Comparison of ENCODE assay signal across 22 mouse cellular contexts in genomic region chr10:94883216-94883615, GRCm38 (mm10).
DNase-seq lines count a peak whose midpoint lies in the region; ATAC-seq and TF ChIP-seq lines count a peak whose summit lies in the region.
"Had no signal": no experiment of that assay in that cellular context is flagged by ENCODE, and none has a peak within 500 bp of the region (broad histone marks: within the 10 kb centered on the region; RNA-seq: fewer than 3 reads in every experiment).

No protein-coding gene starts in this region.

- no peak for TF ChIP-seq CTCF in liver, postnatal 0 days (IDR thresholded peaks at IDR 0.05; ENCODE audit: low read depth)

- H3K4me1 ChIP-seq in liver, embryonic 13.5 days (replicated peaks): peaks cover 7% of the 10 kb centered on the region; the same call in 1 of the 2 replicates
- H3K4me1 ChIP-seq in liver, postnatal 0 days (ENCODE audit: insufficient read depth): no peaks in the 10 kb centered on the region
- no peaks in the 10 kb centered on the region for H3K4me1 ChIP-seq in forebrain, embryonic 16.5 days (replicated peaks; ENCODE audit: control insufficient read depth, insufficient read depth, low read length)
- H3K4me1 ChIP-seq: embryonic facial prominence, embryonic 13.5 days; forebrain, embryonic 13.5 days; heart, embryonic 10.5 days; hindbrain, embryonic 12.5 days had no signal

- no peak overlapping the region for H3K27ac ChIP-seq in liver, embryonic 13.5 days
- no peak overlapping the region for H3K27ac ChIP-seq in liver, postnatal 0 days (ENCODE audit: low read depth)
- H3K27ac ChIP-seq in forebrain, embryonic 16.5 days (ENCODE audit: low read length): no peak overlapping the region
- H3K27ac ChIP-seq: embryonic facial prominence, embryonic 13.5 days; forebrain, embryonic 13.5 days; gastrocnemius, adult 2 months; heart, embryonic 10.5 days; hindbrain, embryonic 12.5 days had no signal

- peaks cover 2% of the 10 kb centered on the region; the same call in 1 of the 2 replicates for H3K36me3 ChIP-seq in liver, embryonic 13.5 days
- 0 out of 2 replicates have a peak, but pooled peaks cover 2% of the 10 kb centered on the region for H3K36me3 ChIP-seq in liver, postnatal 0 days (replicated peaks; ENCODE audit: insufficient read depth, low read length)
- no peaks in the 10 kb centered on the region for H3K36me3 ChIP-seq in forebrain, embryonic 16.5 days (ENCODE audit: control insufficient read depth, insufficient read depth)
- H3K36me3 ChIP-seq: embryonic facial prominence, embryonic 13.5 days; hindbrain, embryonic 12.5 days had no signal

- ATAC-seq in liver, embryonic 13.5 days (ENCODE audit: low read depth): 0 out of 2 replicates have a peak, but pooled peaks have one; percentile 47
- no peak for ATAC-seq in liver, postnatal 0 days
- ATAC-seq in erythroblast, adult 5-6 weeks (replicated peaks; ENCODE audit: low FRiP score, poor library complexity, severe bottlenecking): 0 out of 2 replicates have a peak, but pooled peaks have one; percentile 64
- ATAC-seq in forebrain, embryonic 16.5 days: no peak
- ATAC-seq: activated CD4-positive, CD25-positive, alpha-beta regulatory T cell, adult 4 months; forebrain, embryonic 13.5 days; hindbrain, embryonic 16.5 days; inflammation-experienced regulatory T-cells, adult 6 months; Patski had no signal

- no peak for DNase-seq in liver, embryonic 13.5 days
- no peak for DNase-seq in liver, postnatal 0 days
- peak; percentile 69 for DNase-seq in adrenal gland, adult 2 months
- DNase-seq in adrenal gland, postnatal 10 days: peak; percentile 26
- no peak for DNase-seq in cerebellum, postnatal 10 days
- DNase-seq: cerebellum, adult 11-12 months; cerebellum, adult 9-10 months; cerebellum, postnatal 36 days; gastrocnemius, adult 2 months; gastrocnemius, postnatal 25 days; heart, postnatal 4 days had no signal

- 71% methylated on average over 6 of the region's 6 CpGs for WGBS in liver, embryonic 13.5 days (ENCODE audit: insufficient replicate concordance)
- WGBS in liver, postnatal 0 days (ENCODE audit: insufficient replicate concordance): 77% methylated on average over 6 of the region's 6 CpGs
- 91% methylated on average over 6 of the region's 6 CpGs for WGBS in forebrain, embryonic 16.5 days

- no peaks in the 10 kb centered on the region for H3K27me3 ChIP-seq in liver, embryonic 13.5 days
- H3K27me3 ChIP-seq in liver, postnatal 0 days (ENCODE audit: insufficient read depth, low read length): no peaks in the 10 kb centered on the region
- no peaks in the 10 kb centered on the region for H3K27me3 ChIP-seq in forebrain, embryonic 16.5 days (replicated peaks; ENCODE audit: control insufficient read depth, insufficient read depth, low read length)
- H3K27me3 ChIP-seq: CH12.LX; embryonic facial prominence, embryonic 13.5 days; forebrain, embryonic 13.5 days; hindbrain, embryonic 12.5 days had no signal

- no peak for TF ChIP-seq EP300 in liver, postnatal 0 days (IDR thresholded peaks at IDR 0.05; ENCODE audit: low read depth)

- 0 out of 2 replicates have a peak, but pooled peaks cover under 1% of the 10 kb centered on the region for H3K9me3 ChIP-seq in liver, embryonic 13.5 days (replicated peaks)
- H3K9me3 ChIP-seq in liver, postnatal 0 days (ENCODE audit: low read length): peaks cover under 1% of the 10 kb centered on the region; the same call in 1 of the 2 replicates
- no peaks in the 10 kb centered on the region for H3K9me3 ChIP-seq in forebrain, embryonic 16.5 days (ENCODE audit: control insufficient read depth, low read length)
- H3K9me3 ChIP-seq: embryonic facial prominence, embryonic 13.5 days; heart, embryonic 10.5 days; hindbrain, embryonic 12.5 days had no signal

- H3K9ac ChIP-seq in liver, embryonic 13.5 days: no peak overlapping the region
- H3K9ac ChIP-seq in liver, postnatal 0 days (replicated peaks): no peak overlapping the region
- H3K9ac ChIP-seq in forebrain, embryonic 16.5 days (replicated peaks; ENCODE audit: low read depth, low read length): no peak overlapping the region
- H3K9ac ChIP-seq: embryonic facial prominence, embryonic 13.5 days; forebrain, embryonic 13.5 days; hindbrain, embryonic 12.5 days had no signal

- H3K4me3 ChIP-seq in liver, embryonic 13.5 days (replicated peaks): no peak overlapping the region
- no peak overlapping the region for H3K4me3 ChIP-seq in liver, postnatal 0 days (ENCODE audit: low read depth, low read length)
- no peak overlapping the region for H3K4me3 ChIP-seq in forebrain, embryonic 16.5 days (replicated peaks; ENCODE audit: low read length)
- H3K4me3 ChIP-seq: embryonic facial prominence, embryonic 13.5 days; forebrain, embryonic 13.5 days; gastrocnemius, adult 2 months; heart, embryonic 10.5 days; hindbrain, embryonic 12.5 days had no signal

- H3K4me2 ChIP-seq in liver, embryonic 13.5 days: no peak overlapping the region
- no peak overlapping the region for H3K4me2 ChIP-seq in liver, postnatal 0 days (ENCODE audit: low read depth, low read length)
- H3K4me2 ChIP-seq in forebrain, embryonic 16.5 days (ENCODE audit: low read length): no peak overlapping the region
- H3K4me2 ChIP-seq: embryonic facial prominence, embryonic 13.5 days; forebrain, embryonic 13.5 days; hindbrain, embryonic 12.5 days had no signal

Comparison
In these comparisons a context has a peak if more than half of its experiments do, and no peak if none do; other contexts are left out.
1. ATAC-seq: peak in liver, embryonic 13.5 days (single experiment) and erythroblast, adult 5-6 weeks (single experiment); none in liver, postnatal 0 days (single experiment) and forebrain, embryonic 16.5 days (single experiment).
2. DNase-seq: peak in adrenal gland, adult 2 months (single experiment) and adrenal gland, postnatal 10 days (single experiment); none in liver, embryonic 13.5 days (single experiment), liver, postnatal 0 days (single experiment) and cerebellum, postnatal 10 days (0 of 2).